Mouse (Mus musculus) ES-E14 (cell line): Measurements from ENCODE around the gene Tpt1.

Source experiments
- CHD2 ChIP-seq: IDR thresholded peaks from 2 replicates; pipeline ENCODE4 v1.6.1; 2014; ENCODE audit warnings: mild to moderate bottlenecking, low read depth, low read length, inconsistent platforms
- MAFK ChIP-seq: IDR thresholded peaks from 2 replicates; pipeline ENCODE4 v1.6.1; 2014; ENCODE audit warnings: mild to moderate bottlenecking, low read depth, low read length, inconsistent platforms; ENCODE audit not compliant: insufficient read depth
- ZC3H11A ChIP-seq: IDR thresholded peaks from 2 replicates; pipeline ENCODE4 v1.6.1; 2012; ENCODE audit warnings: low read depth, mild to moderate bottlenecking, inconsistent platforms, low read length, borderline replicate concordance

GRCm38 (mm10) chr14:75797769-75798386 is 47.0 kb upstream of the Tpt1 start:
- TF ChIP-seq ZC3H11A (no peak), CHD2 (no peak), MAFK (no peak)
